Mouse (Mus musculus): ENCODE data around the gene Kpna4. TPM values are rescaled to one million over a fixed set of nuclear protein-coding genes. Genes with fewer than 3 reads are reported as not detected.

The Kpna4 gene
- total and polyA plus RNA-seq, 2 experiments from 2014 or later, result 18.6 to 31.3 TPM

DNA sequence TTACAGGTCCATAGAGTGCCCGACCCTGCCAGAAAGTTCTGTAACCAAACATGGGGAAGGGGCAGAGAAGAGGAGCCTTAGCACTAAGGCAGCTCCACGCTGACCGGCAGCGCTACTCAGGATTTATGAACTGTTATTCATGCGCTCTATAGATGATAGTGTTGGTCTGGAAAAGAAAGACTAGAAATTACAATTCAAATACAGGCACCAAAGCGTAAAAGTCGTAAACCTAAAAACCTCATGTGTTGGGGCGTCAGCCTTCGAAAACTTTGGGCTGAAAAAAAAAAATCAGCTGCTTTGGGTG lies 81.6 kb downstream of the Kpna4 start:
- H3K9me3 ChIP-seq (replicated peaks; ENCODE audit: control insufficient read depth, low read length), result no peaks in the 10 kb centered on the region
- ATAC-seq (ENCODE audit: insufficient read depth, low read depth) (peak; percentile 9), DNase-seq (ENCODE audit: low spot score) (peak; percentile 33)
- WGBS, result 4% methylated on average over 9 of the region's 9 CpGs
- peak overlapping the region; percentile 94 for H3K4me3 ChIP-seq (ENCODE audit: low read depth, low read length)
- peak overlapping the region; percentile 62 for H3K4me2 ChIP-seq (ENCODE audit: low read depth, low read length)
- H3K36me3 ChIP-seq (replicated peaks; ENCODE audit: control insufficient read depth, insufficient read depth, low read length), result no peaks in the 10 kb centered on the region
- TF ChIP-seq EP300 (IDR thresholded peaks at IDR 0.05; ENCODE audit: low read depth), result no peak
- no peak for TF ChIP-seq CTCF (IDR thresholded peaks at IDR 0.05; ENCODE audit: low read depth)
- H3K27me3 ChIP-seq (ENCODE audit: control insufficient read depth, insufficient read depth, low read length), result no peaks in the 10 kb centered on the region
- peak overlapping the region; percentile 72 for H3K9ac ChIP-seq (replicated peaks; ENCODE audit: low read depth, low read length)
- peak overlapping the region; percentile 87 for H3K27ac ChIP-seq (ENCODE audit: low read depth)
- H3K4me1 ChIP-seq (ENCODE audit: control insufficient read depth, insufficient read depth), result no peaks in the 10 kb centered on the region

DNA sequence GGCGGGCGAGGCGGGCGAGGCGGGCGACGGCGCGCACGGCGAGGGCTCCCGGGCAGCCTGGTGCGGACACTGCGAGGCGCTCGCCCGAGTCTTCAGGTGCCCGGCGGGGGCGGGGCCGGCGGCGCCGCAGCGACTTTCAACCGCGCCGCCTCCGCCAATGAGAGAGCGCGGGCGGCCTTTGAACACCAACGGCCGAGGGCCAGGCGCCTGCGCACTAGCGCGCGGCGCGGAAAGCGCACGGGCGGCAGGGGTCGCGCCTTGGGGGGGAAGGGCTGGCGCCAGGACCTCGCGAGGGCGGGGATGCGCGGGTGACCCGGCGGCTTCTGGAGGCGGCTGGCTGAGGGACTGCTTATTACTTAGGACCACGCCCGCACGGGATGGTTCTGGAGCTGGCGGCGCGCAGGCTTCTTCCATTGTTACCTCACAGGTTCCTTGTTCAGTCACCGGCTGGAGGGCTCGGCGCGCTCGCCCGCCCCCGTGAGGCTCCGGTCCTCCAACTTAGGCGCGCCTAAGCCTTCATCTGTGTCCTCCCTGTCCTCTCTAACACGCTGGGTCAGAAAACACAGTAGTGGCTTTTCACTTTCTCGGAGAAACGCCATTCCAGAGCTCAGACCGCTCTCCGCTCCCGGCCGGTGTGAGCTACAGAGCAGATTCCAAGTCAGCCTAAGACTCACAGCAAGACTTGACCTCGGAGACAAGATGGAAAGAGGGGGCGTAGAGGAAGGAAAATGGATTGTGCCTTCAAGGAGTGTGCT lies 82.1 kb downstream of the Kpna4 start, which contains the start of gene Trim59:
Gene Trim59, minus strand, starts transcription at position 111 of the 755 bp plus-strand sequence.
- H3K4me3 ChIP-seq (ENCODE audit: low read depth, low read length), result peak within 1 kb of the TSS; percentile 94
- no peaks in the 10 kb centered on the region for H3K4me1 ChIP-seq (ENCODE audit: control insufficient read depth, insufficient read depth)
- H3K27ac ChIP-seq (ENCODE audit: low read depth), result peak within 1 kb of the TSS; percentile 87
- WGBS, result under 1% methylated on average over 79 of the region's 80 CpGs
- H3K9me3 ChIP-seq (replicated peaks; ENCODE audit: control insufficient read depth, low read length), result no peaks in the 10 kb centered on the region
- no peak for TF ChIP-seq CTCF (IDR thresholded peaks at IDR 0.05; ENCODE audit: low read depth)
- TF ChIP-seq EP300 (IDR thresholded peaks at IDR 0.05; ENCODE audit: low read depth), result no peak; the same call in 1 of the 2 replicates
- no peaks in the 10 kb centered on the region for H3K36me3 ChIP-seq (replicated peaks; ENCODE audit: control insufficient read depth, insufficient read depth, low read length)
- peak within 1 kb of the TSS; percentile 62 for H3K4me2 ChIP-seq (ENCODE audit: low read depth, low read length)
- peak; percentile 93 for DNase-seq (ENCODE audit: low spot score)
- H3K27me3 ChIP-seq (ENCODE audit: control insufficient read depth, insufficient read depth, low read length), result no peaks in the 10 kb centered on the region
- peak within 1 kb of the TSS; percentile 72 for H3K9ac ChIP-seq (replicated peaks; ENCODE audit: low read depth, low read length)
- ATAC-seq (ENCODE audit: insufficient read depth, low read depth), result peak; percentile 94

DNA sequence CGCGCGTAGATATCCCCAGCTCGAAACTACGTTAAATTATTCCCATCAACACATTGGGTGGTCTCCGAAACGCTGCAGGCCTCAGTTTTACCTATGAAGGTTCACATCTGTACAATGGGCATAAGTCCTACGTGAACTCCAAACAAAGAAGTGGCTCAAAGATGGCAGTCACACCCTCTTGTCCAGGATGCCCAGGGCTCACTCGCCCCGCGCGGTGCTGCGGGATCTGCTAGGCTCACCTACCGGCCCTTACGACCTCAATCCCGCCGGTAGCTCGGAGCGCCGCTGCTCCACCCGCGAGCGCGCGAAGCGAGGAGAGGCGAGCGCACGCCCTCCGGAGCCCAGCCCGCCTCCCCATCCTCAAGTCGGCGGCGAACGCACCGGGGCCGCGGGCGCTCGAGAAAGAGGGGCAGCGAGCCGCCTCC lies 82.7 kb downstream of the Kpna4 start:
- Histone ChIP-seq H3K4me1 (ENCODE audit: control insufficient read depth, insufficient read depth) (no peaks in the 10 kb centered on the region), H3K36me3 (replicated peaks; ENCODE audit: control insufficient read depth, insufficient read depth, low read length) (no peaks in the 10 kb centered on the region), H3K4me2 (ENCODE audit: low read depth, low read length) (peak overlapping the region; percentile 62), H3K27ac (ENCODE audit: low read depth) (peak overlapping the region; percentile 87), H3K4me3 (ENCODE audit: low read depth, low read length) (peak overlapping the region; percentile 94), H3K9me3 (replicated peaks; ENCODE audit: control insufficient read depth, low read length) (no peaks in the 10 kb centered on the region), H3K9ac (replicated peaks; ENCODE audit: low read depth, low read length) (peak overlapping the region; percentile 72), H3K27me3 (ENCODE audit: control insufficient read depth, insufficient read depth, low read length) (no peaks in the 10 kb centered on the region)
- TF ChIP-seq EP300 (IDR thresholded peaks at IDR 0.05; ENCODE audit: low read depth), result no peak
- ATAC-seq (ENCODE audit: insufficient read depth, low read depth), result peak; percentile 45
- no peak for DNase-seq (ENCODE audit: low spot score)
- WGBS, result under 1% methylated on average over 42 of the region's 42 CpGs

DNA sequence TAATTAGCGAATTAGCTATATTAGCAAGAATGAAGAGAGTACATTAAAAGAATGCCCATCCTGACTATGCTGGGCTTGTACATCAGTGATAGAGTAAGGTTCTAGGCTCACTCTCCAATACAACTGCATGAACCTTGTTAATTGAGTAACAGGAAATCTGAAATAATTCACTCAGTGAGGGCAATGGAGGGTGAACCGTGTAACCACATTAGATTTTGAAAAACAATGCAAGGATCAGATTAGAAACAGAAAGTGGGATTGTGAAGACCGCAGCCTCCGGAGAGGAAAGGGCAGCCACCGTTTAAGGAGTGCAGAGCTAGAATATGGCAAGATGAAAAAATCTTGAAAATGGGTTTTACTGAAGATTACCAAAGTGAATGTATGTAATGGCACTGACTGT lies 85.6 kb downstream of the Kpna4 start:
- Histone ChIP-seq H3K4me3 (ENCODE audit: low read depth, low read length) (peak overlapping the region; percentile 4; the same call in 1 of the 2 replicates), H3K27ac (ENCODE audit: low read depth) (no peak overlapping the region), H3K4me2 (ENCODE audit: low read depth, low read length) (peak overlapping the region; percentile 36), H3K9me3 (replicated peaks; ENCODE audit: control insufficient read depth, low read length) (no peaks in the 10 kb centered on the region), H3K9ac (replicated peaks; ENCODE audit: low read depth, low read length) (no peak overlapping the region), H3K27me3 (ENCODE audit: control insufficient read depth, insufficient read depth, low read length) (no peaks in the 10 kb centered on the region), H3K4me1 (ENCODE audit: control insufficient read depth, insufficient read depth) (no peaks in the 10 kb centered on the region), H3K36me3 (replicated peaks; ENCODE audit: control insufficient read depth, insufficient read depth, low read length) (no peaks in the 10 kb centered on the region)
- TF ChIP-seq EP300 (IDR thresholded peaks at IDR 0.05; ENCODE audit: low read depth) (no peak), CTCF (IDR thresholded peaks at IDR 0.05; ENCODE audit: low read depth) (no peak)
- no peak for ATAC-seq (ENCODE audit: insufficient read depth, low read depth)
- no peak for DNase-seq (ENCODE audit: low spot score)
- WGBS, result 59% methylated on average over 5 of the region's 5 CpGs

DNA sequence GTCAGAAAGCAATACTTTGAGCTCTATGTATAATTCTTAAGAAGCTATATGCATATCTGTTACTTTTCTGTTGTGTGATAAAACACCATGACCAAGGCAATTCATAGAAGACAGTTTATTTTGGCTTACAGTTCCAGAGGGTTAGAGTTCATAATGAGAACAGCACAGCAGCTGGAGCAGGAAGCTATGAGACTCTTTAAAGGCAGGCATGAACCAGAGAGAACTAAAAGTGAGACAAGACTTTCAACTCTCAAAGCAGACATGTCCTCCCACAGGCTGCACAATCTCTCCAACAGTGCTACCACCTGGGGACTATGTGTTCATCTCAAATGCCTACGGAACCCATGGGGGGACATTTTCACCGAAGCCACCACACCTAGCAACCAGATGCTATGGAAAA lies 86.8 kb downstream of the Kpna4 start:
- Histone ChIP-seq H3K4me3 (ENCODE audit: low read depth, low read length) (no peak overlapping the region), H3K9me3 (replicated peaks; ENCODE audit: control insufficient read depth, low read length) (no peaks in the 10 kb centered on the region), H3K27me3 (ENCODE audit: control insufficient read depth, insufficient read depth, low read length) (no peaks in the 10 kb centered on the region), H3K4me1 (ENCODE audit: control insufficient read depth, insufficient read depth) (no peaks in the 10 kb centered on the region), H3K27ac (ENCODE audit: low read depth) (peak overlapping the region; percentile 51; the same call in 1 of the 2 replicates), H3K36me3 (replicated peaks; ENCODE audit: control insufficient read depth, insufficient read depth, low read length) (no peaks in the 10 kb centered on the region; the same call in 1 of the 2 replicates), H3K4me2 (ENCODE audit: low read depth, low read length) (no peak overlapping the region), H3K9ac (replicated peaks; ENCODE audit: low read depth, low read length) (no peak overlapping the region)
- TF ChIP-seq CTCF (IDR thresholded peaks at IDR 0.05; ENCODE audit: low read depth) (no peak), EP300 (IDR thresholded peaks at IDR 0.05; ENCODE audit: low read depth) (no peak)
- ATAC-seq (ENCODE audit: insufficient read depth, low read depth) (no peak), DNase-seq (ENCODE audit: low spot score) (no peak)
- 96% methylated on average over 2 of the region's 2 CpGs for WGBS

All from heart, postnatal 0 days (tissue).